Mouse (Mus musculus) erythroid progenitor cell, adult 5-6 weeks (primary cell): ENCODE data around the gene Katnal1. TPM values are rescaled to one million over a fixed set of nuclear protein-coding genes. Genes with fewer than 3 reads are reported as not detected.
A peak's percentile ranks its signal among the peaks of the same experiment; 100 is the strongest.

Source experiments
- ATAC-seq: replicated peaks from 2 replicates; pipeline ENCODE4 v1.8.0; 2016; ENCODE audit warnings: moderate number of reproducible peaks, mild to moderate bottlenecking, moderate TSS enrichment, inconsistent platforms; ENCODE audit not compliant: poor library complexity, low FRiP score, severe bottlenecking
- total RNA-seq, 2 experiments: library from RNA; stranded (forward) in 1 of 2; stranded (reverse) in 1 of 2; fragments of 150-400 nt in 1 of 2; fragments of 186-747, 209-891 nt in 1 of 2; gene quantifications; 2 replicates each; pipeline versions ENCODE4 v1.2.3 to v1.2.4; 2015 to 2017; ENCODE audit warnings: low replicate concordance in 2 of 2

Gene Katnal1
- total RNA-seq, 2 experiments from 2014 or later: 40.2 to 47.7 TPM

- ATAC-seq: no peak
These were observed 4.6 kb upstream of the Katnal1 start for GRCm38 (mm10) chr5:148933767-148934166.

- ATAC-seq: no peak
These were observed 2.2 kb upstream of the Katnal1 start for GRCm38 (mm10) chr5:148931301-148931700.

DNA sequence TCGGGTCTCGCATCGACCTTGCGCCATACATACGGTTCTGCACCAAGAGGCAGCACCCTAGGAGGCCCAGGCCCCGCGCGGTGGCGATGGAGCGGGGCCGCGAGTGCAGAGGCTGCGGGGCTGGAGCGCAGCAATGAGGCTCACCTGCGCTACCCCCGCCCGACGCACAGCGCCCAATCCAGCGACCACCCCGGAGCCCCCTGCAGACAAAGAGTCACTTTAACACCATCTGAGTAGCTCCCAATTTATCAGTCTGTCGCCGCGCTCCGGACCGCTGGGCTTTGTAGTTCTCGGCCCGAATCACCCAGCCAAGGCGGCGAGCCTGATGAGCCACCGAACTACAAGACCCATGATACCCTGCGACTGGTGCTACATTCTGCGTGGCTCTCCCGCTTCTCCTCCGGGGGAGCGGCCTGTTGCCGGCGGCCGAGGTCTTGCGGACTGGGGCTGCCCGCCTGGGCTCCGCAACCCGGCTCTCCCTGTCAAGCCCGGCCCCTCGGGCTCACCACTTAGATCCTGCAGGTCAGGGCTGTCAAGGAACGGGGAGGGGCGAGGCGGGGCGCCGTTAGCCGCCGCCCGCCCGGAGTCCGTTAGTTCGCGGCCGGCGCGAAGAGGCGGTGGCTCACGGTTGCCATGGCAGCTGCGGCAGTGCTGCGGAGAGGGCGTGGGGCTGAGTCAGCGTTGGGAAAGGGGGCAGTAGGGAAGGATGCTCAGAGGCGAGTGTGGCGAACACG lies 571 bp downstream of the Katnal1 start:
- ATAC-seq: peak; percentile 91

- ATAC-seq: no peak
These were observed 1.4 kb downstream of the Katnal1 start for GRCm38 (mm10) chr5:148927717-148928223.

- no peak for ATAC-seq
These were observed 4.5 kb downstream of the Katnal1 start for GRCm38 (mm10) chr5:148924586-148924985.

DNA sequence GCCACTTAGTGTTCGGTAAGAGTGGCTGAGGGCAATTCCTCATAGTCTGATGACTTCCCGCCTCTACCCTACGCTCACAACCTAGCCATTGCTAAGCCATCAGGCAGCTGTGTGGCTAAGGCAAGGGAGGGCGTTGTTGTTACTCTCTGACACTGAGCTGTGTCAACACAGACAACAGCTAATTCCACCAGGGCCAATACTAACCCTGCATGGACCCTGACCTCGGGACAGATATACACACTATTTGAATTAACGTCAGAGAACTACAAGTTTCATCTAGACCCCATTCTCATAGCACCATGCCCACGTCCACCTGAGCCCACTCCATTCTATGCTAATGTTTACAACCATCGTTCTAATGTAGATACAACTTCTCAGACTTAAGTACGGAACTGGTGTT lies 5.1 kb downstream of the Katnal1 start:
- no peak for ATAC-seq

DNA sequence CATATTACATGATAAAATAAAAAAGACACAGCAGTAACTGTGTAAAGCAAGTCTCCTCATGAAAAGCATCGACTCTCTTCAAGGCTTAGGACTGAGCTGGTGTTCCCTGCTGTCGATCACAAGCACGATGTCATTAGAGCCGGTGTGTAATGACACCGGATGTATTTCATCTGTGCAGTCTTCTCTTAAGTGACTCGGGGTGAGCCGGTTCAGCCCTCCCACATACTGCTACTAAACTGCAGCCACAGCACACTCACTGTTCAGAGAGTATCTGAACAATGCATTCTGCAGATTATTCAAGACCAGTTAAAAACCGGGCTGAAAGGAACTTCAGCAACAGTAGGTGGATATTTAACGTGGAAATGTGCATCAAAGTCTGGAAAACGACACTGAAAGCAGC lies 5.7 kb downstream of the Katnal1 start:
- ATAC-seq: no peak

- no peak for ATAC-seq
These were observed 6.3 kb downstream of the Katnal1 start for GRCm38 (mm10) chr5:148922773-148923172.

DNA sequence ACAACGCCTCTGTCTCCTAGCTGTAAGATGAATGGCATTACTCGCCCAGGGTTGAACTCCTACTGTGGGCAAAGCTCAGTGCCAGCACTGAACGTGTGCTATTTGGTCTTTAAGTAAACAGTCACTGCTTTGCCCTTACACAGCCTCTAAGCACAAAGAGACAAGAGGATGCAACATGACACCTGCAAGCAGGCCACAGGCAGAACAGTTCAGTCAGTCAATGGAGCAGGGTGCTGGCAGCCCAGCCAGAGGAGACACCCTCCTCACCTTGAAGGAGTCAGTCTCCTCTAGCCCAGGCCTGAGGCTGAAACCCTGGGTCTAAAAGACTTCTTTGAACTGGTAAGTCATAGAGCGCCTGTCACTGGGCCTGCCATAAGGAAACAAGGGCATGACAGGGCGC lies 11.1 kb downstream of the Katnal1 start:
- ATAC-seq: no peak

GRCm38 (mm10) chr5:148916775-148917174 lies 12.3 kb downstream of the Katnal1 start:
- no peak for ATAC-seq

GRCm38 (mm10) chr5:148912262-148912661 lies 16.9 kb downstream of the Katnal1 start:
- ATAC-seq: no peak

GRCm38 (mm10) chr5:148910066-148910465 lies 19.1 kb downstream of the Katnal1 start:
- no peak for ATAC-seq

DNA sequence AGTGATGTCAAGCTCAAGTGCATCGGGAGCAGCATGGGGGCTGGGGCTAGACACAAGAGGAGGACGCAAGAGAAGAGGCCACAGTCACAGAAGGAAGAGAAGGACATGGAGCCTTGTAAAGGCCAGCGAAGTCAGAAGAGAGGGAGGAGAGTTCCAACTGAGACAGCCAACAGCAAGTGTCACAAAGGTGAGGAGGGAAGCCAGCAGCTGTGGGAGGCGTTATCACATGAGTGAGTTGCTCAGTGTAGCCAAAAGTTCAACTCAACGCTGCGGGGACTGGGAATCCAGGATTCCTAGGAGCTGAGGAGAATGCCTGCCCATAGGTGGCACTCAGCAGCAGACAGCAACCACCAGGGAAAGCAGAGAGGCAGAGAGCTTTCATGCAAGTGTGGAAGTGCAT lies 19.7 kb downstream of the Katnal1 start:
- ATAC-seq: no peak

GRCm38 (mm10) chr5:148909057-148909395 lies 20.1 kb downstream of the Katnal1 start:
- ATAC-seq: no peak

GRCm38 (mm10) chr5:148908191-148909056 lies 20.7 kb downstream of the Katnal1 start:
- ATAC-seq: no peak

DNA sequence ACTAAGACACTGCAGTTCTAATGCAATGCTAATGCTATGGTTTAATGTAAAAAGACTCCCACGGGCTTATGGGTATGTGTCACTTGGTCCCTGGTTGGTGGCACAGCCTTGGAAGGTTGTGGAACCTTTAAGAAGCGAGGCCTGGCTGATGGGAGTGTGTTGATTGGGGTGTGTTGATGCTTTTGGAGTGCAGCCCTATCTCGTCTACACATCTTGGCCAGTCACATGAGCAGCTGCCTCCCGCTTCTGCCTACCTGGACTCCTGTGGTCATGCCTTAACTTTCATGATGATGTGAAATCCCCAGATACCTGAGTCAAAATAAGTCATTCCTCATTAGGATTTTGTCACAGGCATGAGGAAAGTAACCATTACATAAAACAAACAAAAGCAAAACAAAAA lies 22.8 kb downstream of the Katnal1 start:
- ATAC-seq: peak; percentile 72

DNA sequence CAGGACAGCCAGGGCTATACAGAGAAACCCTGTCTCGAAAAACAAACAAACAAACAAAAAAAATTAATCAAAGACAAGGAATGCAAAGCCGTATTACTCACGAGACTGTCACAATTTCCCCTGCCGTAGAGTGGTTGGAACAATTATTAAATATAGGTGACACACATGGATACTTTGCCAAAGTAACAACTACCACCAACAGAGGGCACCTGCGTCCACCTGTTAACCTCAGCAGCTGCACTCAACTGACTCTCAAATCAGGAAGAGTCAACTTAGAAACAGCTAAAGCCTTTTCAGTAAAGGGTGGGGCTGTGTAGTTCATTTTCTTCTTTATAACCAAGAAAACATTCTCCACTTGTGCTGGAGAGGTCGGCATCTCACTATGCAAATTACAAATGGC lies 24.3 kb downstream of the Katnal1 start:
- 0 out of 2 replicates have a peak, but pooled peaks have one; percentile 22 for ATAC-seq

- ATAC-seq: no peak
These were observed 29.8 kb downstream of the Katnal1 start for GRCm38 (mm10) chr5:148899361-148899760.

GRCm38 (mm10) chr5:148897941-148898417 lies 31.1 kb downstream of the Katnal1 start:
- peak; percentile 65 for ATAC-seq

GRCm38 (mm10) chr5:148897069-148897702 lies 31.9 kb downstream of the Katnal1 start:
- peak; percentile 92 for ATAC-seq
